Mouse (Mus musculus) neural tube, embryonic 10.5 days (tissue): ENCODE results near the gene Ak8.
A peak's percentile ranks its signal among the peaks of the same experiment; 100 is the strongest.

ENCODE experiments used
- DNase-seq: peaks from one replicate; pipeline ENCODE4 v3.0.0-alpha.2; 2017; ENCODE audit warnings: low spot score; ENCODE audit errors: extremely low spot score

Ak8 gene

GRCm38 (mm10) chr2:28794623-28795022 lies 94.7 kb downstream of the Ak8 start:
- no peak for DNase-seq

- DNase-seq = no peak
These were observed 96.3 kb downstream of the Ak8 start for GRCm38 (mm10) chr2:28796298-28796697.

GRCm38 (mm10) chr2:28797490-28798106 lies 97.6 kb downstream of the Ak8 start:
- no peak for DNase-seq

- no peak for DNase-seq
These were observed 98.4 kb downstream of the Ak8 start for GRCm38 (mm10) chr2:28798390-28798789.

- DNase-seq = no peak
These were observed 99.6 kb downstream of the Ak8 start for GRCm38 (mm10) chr2:28799575-28799974.

GRCm38 (mm10) chr2:28803406-28803805 lies 103.4 kb downstream of the Ak8 start:
- no peak for DNase-seq

GRCm38 (mm10) chr2:28808841-28809240 lies 108.9 kb downstream of the Ak8 start:
- DNase-seq = no peak

- DNase-seq = no peak
These were observed 110.5 kb downstream of the Ak8 start for GRCm38 (mm10) chr2:28810260-28811013.

GRCm38 (mm10) chr2:28818866-28819265 lies 118.9 kb downstream of the Ak8 start:
- no peak for DNase-seq

- DNase-seq = no peak
These were observed 129.3 kb downstream of the Ak8 start for GRCm38 (mm10) chr2:28829265-28829664.

GRCm38 (mm10) chr2:28836181-28836940 lies 136.4 kb downstream of the Ak8 start:
- DNase-seq = no peak

GRCm38 (mm10) chr2:28839501-28840221 lies 139.7 kb downstream of the Ak8 start:
- no peak for DNase-seq

- DNase-seq = peak; percentile 98
These were observed 140.4 kb downstream of the Ak8 start, which contains the start of the genes Gtf3c4 and Ddx31 for GRCm38 (mm10) chr2:28840222-28840951. Gtf3c4 (minus strand) TSS chr2:28840360. Ddx31 (plus strand) TSS chr2:28840406.

- DNase-seq = no peak
These were observed 142.1 kb downstream of the Ak8 start for GRCm38 (mm10) chr2:28842042-28842441.

GRCm38 (mm10) chr2:28848879-28849278 lies 148.9 kb downstream of the Ak8 start:
- no peak for DNase-seq

GRCm38 (mm10) chr2:28852594-28852993 lies 152.6 kb downstream of the Ak8 start:
- no peak for DNase-seq

- DNase-seq = no peak
These were observed 155.8 kb downstream of the Ak8 start for GRCm38 (mm10) chr2:28855773-28856172.

- DNase-seq = no peak
These were observed 159.3 kb downstream of the Ak8 start for GRCm38 (mm10) chr2:28859303-28859702.

GRCm38 (mm10) chr2:28860678-28861423 lies 160.9 kb downstream of the Ak8 start:
- DNase-seq = no peak
